Mouse (Mus musculus): ENCODE data around the gene Trmt2a. TPM values are rescaled to one million over a fixed set of nuclear protein-coding genes. Genes with fewer than 3 reads are reported as not detected.

The Trmt2a gene
- total RNA-seq (2021), result 10 to 100 TPM; 46.7 to 53.2 TPM

- intact Hi-C loops (cut with DNase I), result no loop called here
- DNase-seq (ENCODE audit: extremely low spot score in 1 of 2, low spot score in 2 of 2), result peak; percentile 98 to 100
These were observed at the start of gene Trmt2a, which contains the start of gene Ranbp1 for GRCm38 (mm10) chr16:18248433-18249363. TSS of gene Trmt2a (plus strand) at chr16:18248679. TSS of gene Ranbp1 (minus strand) at chr16:18248732.

GRCm38 (mm10) chr16:18200062-18200461 is 48.4 kb upstream of the Trmt2a start:
- DNase-seq (ENCODE audit: extremely low spot score in 1 of 2, low spot score in 2 of 2), result no peak
- intact Hi-C loops (cut with DNase I), result no loop called here

GRCm38 (mm10) chr16:18201620-18202019 is 46.9 kb upstream of the Trmt2a start:
- no peak for DNase-seq (ENCODE audit: extremely low spot score in 1 of 2, low spot score in 2 of 2)
- intact Hi-C loops (cut with DNase I), result no loop called here

GRCm38 (mm10) chr16:18202061-18202460 is 46.4 kb upstream of the Trmt2a start:
- intact Hi-C loops (cut with DNase I), result no loop called here
- no peak for DNase-seq (ENCODE audit: extremely low spot score in 1 of 2, low spot score in 2 of 2)

GRCm38 (mm10) chr16:18203430-18204091 is 44.9 kb upstream of the Trmt2a start:
- DNase-seq (ENCODE audit: extremely low spot score in 1 of 2, low spot score in 2 of 2), result no peak
- intact Hi-C loops (cut with DNase I), result no loop called here

- intact Hi-C loops (cut with DNase I), result loop anchor here (1.0 to 10.0 kb wide), 3 partner anchors 103 to 286 kb away; partner anchors contain the start of genes Dgcr6 and Slc25a1
- peak; percentile 65 to 76 for DNase-seq (ENCODE audit: extremely low spot score in 1 of 2, low spot score in 2 of 2)
These were observed 37.6 kb upstream of the Trmt2a start for GRCm38 (mm10) chr16:18210701-18211416.

- intact Hi-C loops (cut with DNase I), result loop anchor here (1.0 to 10.0 kb wide), 4 partner anchors 93 to 287 kb away; partner anchors contain the start of genes Dgcr6 and Slc25a1
- DNase-seq (ENCODE audit: extremely low spot score in 1 of 2, low spot score in 2 of 2), result peak; percentile 91 to 94
These were observed 36.9 kb upstream of the Trmt2a start for GRCm38 (mm10) chr16:18211417-18212171.

GRCm38 (mm10) chr16:18213689-18214088 is 34.8 kb upstream of the Trmt2a start:
- peak; percentile 86 to 89 for DNase-seq (ENCODE audit: extremely low spot score in 1 of 2, low spot score in 2 of 2)
- intact Hi-C loops (cut with DNase I), result loop anchor here (2.0 to 10.0 kb wide), 2 partner anchors 95 to 289 kb away; partner anchors contain the start of gene Slc25a1

GRCm38 (mm10) chr16:18214858-18215257 is 33.6 kb upstream of the Trmt2a start:
- no peak for DNase-seq (ENCODE audit: extremely low spot score in 1 of 2, low spot score in 2 of 2)
- intact Hi-C loops (cut with DNase I), result loop anchor here (10.0 kb wide), 1 partner anchor 290 kb away; the partner anchor contains the start of gene Slc25a1

- intact Hi-C loops (cut with DNase I), result loop anchor here (10.0 kb wide), 1 partner anchor 293 kb away; the partner anchor contains the start of gene Slc25a1
- no peak for DNase-seq (ENCODE audit: extremely low spot score in 1 of 2, low spot score in 2 of 2)
These were observed 30.9 kb upstream of the Trmt2a start, which contains the start of gene Ccdc188 for GRCm38 (mm10) chr16:18217579-18217978. TSS of gene Ccdc188 (plus strand) at chr16:18217879.

GRCm38 (mm10) chr16:18218580-18218996 is 29.9 kb upstream of the Trmt2a start:
- intact Hi-C loops (cut with DNase I), result loop anchor here (10.0 kb wide), 1 partner anchor 294 kb away; the partner anchor contains the start of gene Slc25a1
- no peak for DNase-seq (ENCODE audit: extremely low spot score in 1 of 2, low spot score in 2 of 2)

- intact Hi-C loops (cut with DNase I), result no loop called here
- peak in 1 of 2 experiments; percentile 85 for DNase-seq (ENCODE audit: extremely low spot score in 1 of 2, low spot score in 2 of 2)
These were observed 28.5 kb upstream of the Trmt2a start for GRCm38 (mm10) chr16:18220001-18220400.

GRCm38 (mm10) chr16:18220856-18221542 is 27.5 kb upstream of the Trmt2a start:
- intact Hi-C loops (cut with DNase I), result no loop called here
- no peak for DNase-seq (ENCODE audit: extremely low spot score in 1 of 2, low spot score in 2 of 2)

GRCm38 (mm10) chr16:18221543-18221898 is 27.0 kb upstream of the Trmt2a start:
- DNase-seq (ENCODE audit: extremely low spot score in 1 of 2, low spot score in 2 of 2), result no peak
- intact Hi-C loops (cut with DNase I), result no loop called here

- no peak for DNase-seq (ENCODE audit: extremely low spot score in 1 of 2, low spot score in 2 of 2)
- intact Hi-C loops (cut with DNase I), result no loop called here
These were observed 26.3 kb upstream of the Trmt2a start for GRCm38 (mm10) chr16:18222188-18222587.

- intact Hi-C loops (cut with DNase I), result no loop called here
- DNase-seq (ENCODE audit: extremely low spot score in 1 of 2, low spot score in 2 of 2), result peak in 1 of 2 experiments; percentile 42
These were observed 21.3 kb upstream of the Trmt2a start for GRCm38 (mm10) chr16:18227187-18227586.

- intact Hi-C loops (cut with DNase I), result no loop called here
- DNase-seq (ENCODE audit: extremely low spot score in 1 of 2, low spot score in 2 of 2), result peak in 1 of 2 experiments; percentile 40
These were observed 20.5 kb upstream of the Trmt2a start for GRCm38 (mm10) chr16:18227897-18228422.
